Mouse (Mus musculus): ENCODE data around the gene Tubb4b. TPM values are rescaled to one million over a fixed set of nuclear protein-coding genes. Genes with fewer than 3 reads are reported as not detected.
A peak's percentile ranks its signal among the peaks of the same experiment; 100 is the strongest.

Tubb4b gene
- polyA plus RNA-seq (2012; rRNA removed) (571 and 676 TPM in 2 replicates), polyA plus RNA-seq (2014; fragmentation: Nextera tagmentation; extraction: Ambion mirVana) (561 and 604 TPM in 2 replicates)

GRCm38 (mm10) chr2:25224492-25224765 lies at the start of gene Tubb4b:
Gene Tubb4b (minus strand): TSS chr2:25224702.
- Histone ChIP-seq H3K4me3 (ENCODE audit: insufficient read depth in 1 of 2, low read depth in 2 of 2, low read length in 2 of 2) (peak within 1 kb of the TSS; percentile 90 to 96), H3K9me3 (ENCODE audit: control insufficient read depth, low read length) (no peaks in the 10 kb centered on the region), H3K36me3 (replicated peaks; ENCODE audit: control insufficient read depth, insufficient read depth, low read depth) (peaks cover 24% of the 10 kb centered on the region), H3K4me2 (ENCODE audit: low read depth) (peak within 1 kb of the TSS; percentile 81), H3K9ac (replicated peaks) (peak within 1 kb of the TSS; percentile 100), H3K27ac (peak within 1 kb of the TSS; percentile 100), H3K27me3 (ENCODE audit: control insufficient read depth, insufficient read depth, low read length) (no peaks in the 10 kb centered on the region), H3K4me1 (replicated peaks; ENCODE audit: control insufficient read depth in 2 of 2, insufficient read depth in 2 of 2, low read length in 1 of 2) (peaks cover 5 to 13% of the 10 kb centered on the region in 2 experiments)
- 0% methylated on average over 17 of the region's 17 CpGs for WGBS (ENCODE audit: insufficient replicate concordance)
- no peak for DNase-seq (ENCODE audit: low read depth in 3 of 3, low spot score in 3 of 3)
- no peak for ATAC-seq (ENCODE audit: insufficient read depth)
- TF ChIP-seq EP300 (IDR thresholded peaks at IDR 0.05; ENCODE audit: low read depth) (0 out of 2 replicates have a peak, but pooled peaks have one; percentile 43), CTCF (IDR thresholded peaks at IDR 0.05; ENCODE audit: low read depth) (peak; percentile 43)

GRCm38 (mm10) chr2:25273010-25273409 lies 48.5 kb upstream of the Tubb4b start:
- DNase-seq (ENCODE audit: low read depth in 3 of 3, low spot score in 3 of 3) (no peak), ATAC-seq (ENCODE audit: insufficient read depth) (no peak)
- Histone ChIP-seq H3K27me3 (ENCODE audit: control insufficient read depth, insufficient read depth, low read length) (no peaks in the 10 kb centered on the region), H3K9ac (replicated peaks) (peak overlapping the region; percentile 94), H3K27ac (peak overlapping the region; percentile 36; the same call in 1 of the 2 replicates), H3K4me2 (ENCODE audit: low read depth) (peak overlapping the region; percentile 86), H3K4me3 (ENCODE audit: insufficient read depth in 1 of 2, low read depth in 2 of 2, low read length in 2 of 2) (peak overlapping the region; percentile 79 to 88), H3K4me1 (replicated peaks; ENCODE audit: control insufficient read depth in 2 of 2, insufficient read depth in 2 of 2, low read length in 1 of 2) (peaks cover 5 to 12% of the 10 kb centered on the region in 2 experiments), H3K36me3 (replicated peaks; ENCODE audit: control insufficient read depth, insufficient read depth, low read depth) (peaks cover 38% of the 10 kb centered on the region), H3K9me3 (ENCODE audit: control insufficient read depth, low read length) (no peaks in the 10 kb centered on the region)
- WGBS (ENCODE audit: insufficient replicate concordance), result 34% methylated on average over 16 of the region's 16 CpGs
- TF ChIP-seq CTCF (IDR thresholded peaks at IDR 0.05; ENCODE audit: low read depth) (no peak), EP300 (IDR thresholded peaks at IDR 0.05; ENCODE audit: low read depth) (no peak)

GRCm38 (mm10) chr2:25272515-25272914 lies 48.0 kb upstream of the Tubb4b start:
- WGBS (ENCODE audit: insufficient replicate concordance), result under 1% methylated on average over 29 of the region's 29 CpGs
- H3K27ac ChIP-seq, result peak overlapping the region; percentile 36
- DNase-seq (ENCODE audit: low read depth in 3 of 3, low spot score in 3 of 3) (no peak), ATAC-seq (ENCODE audit: insufficient read depth) (peak; percentile 44)
- H3K27me3 ChIP-seq (ENCODE audit: control insufficient read depth, insufficient read depth, low read length), result no peaks in the 10 kb centered on the region
- peaks cover 5 to 13% of the 10 kb centered on the region in 2 experiments for H3K4me1 ChIP-seq (replicated peaks; ENCODE audit: control insufficient read depth in 2 of 2, insufficient read depth in 2 of 2, low read length in 1 of 2)
- H3K4me3 ChIP-seq (ENCODE audit: insufficient read depth in 1 of 2, low read depth in 2 of 2, low read length in 2 of 2), result peak overlapping the region; percentile 79 to 88
- H3K4me2 ChIP-seq (ENCODE audit: low read depth), result peak overlapping the region; percentile 86
- no peak for TF ChIP-seq CTCF (IDR thresholded peaks at IDR 0.05; ENCODE audit: low read depth)
- no peak for TF ChIP-seq EP300 (IDR thresholded peaks at IDR 0.05; ENCODE audit: low read depth)
- peaks cover 33% of the 10 kb centered on the region for H3K36me3 ChIP-seq (replicated peaks; ENCODE audit: control insufficient read depth, insufficient read depth, low read depth)
- peak overlapping the region; percentile 94 for H3K9ac ChIP-seq (replicated peaks)
- H3K9me3 ChIP-seq (ENCODE audit: control insufficient read depth, low read length), result no peaks in the 10 kb centered on the region

- H3K4me3 ChIP-seq (ENCODE audit: insufficient read depth in 1 of 2, low read depth in 2 of 2, low read length in 2 of 2), result peak within 1 kb of the TSS; percentile 88 to 97
- H3K27me3 ChIP-seq (ENCODE audit: control insufficient read depth, insufficient read depth, low read length), result no peaks in the 10 kb centered on the region
- H3K27ac ChIP-seq, result peak within 1 kb of the TSS; percentile 70
- H3K9me3 ChIP-seq (ENCODE audit: control insufficient read depth, low read length), result no peaks in the 10 kb centered on the region
- peak; percentile 94 to 96 (median 95) for DNase-seq (ENCODE audit: low read depth in 3 of 3, low spot score in 3 of 3)
- peaks cover 32% of the 10 kb centered on the region for H3K36me3 ChIP-seq (replicated peaks; ENCODE audit: control insufficient read depth, insufficient read depth, low read depth)
- H3K4me1 ChIP-seq (replicated peaks; ENCODE audit: control insufficient read depth in 2 of 2, insufficient read depth in 2 of 2, low read length in 1 of 2), result peaks cover 7 to 19% of the 10 kb centered on the region in 2 experiments
- peak; percentile 57 for TF ChIP-seq CTCF (IDR thresholded peaks at IDR 0.05; ENCODE audit: low read depth)
- no peak for TF ChIP-seq EP300 (IDR thresholded peaks at IDR 0.05; ENCODE audit: low read depth)
- peak within 1 kb of the TSS; percentile 94 for H3K9ac ChIP-seq (replicated peaks)
- peak; percentile 92 for ATAC-seq (ENCODE audit: insufficient read depth)
- WGBS (ENCODE audit: insufficient replicate concordance), result under 1% methylated on average over 55 of the region's 55 CpGs
- H3K4me2 ChIP-seq (ENCODE audit: low read depth), result peak within 1 kb of the TSS; percentile 86
Measured at GRCm38 (mm10) chr2:25271827-25272511, 47.5 kb upstream of the Tubb4b start, which contains the start of the genes Ssna1 and Anapc2. Gene Ssna1 (minus strand): TSS chr2:25272438. Gene Anapc2 (plus strand): TSS chr2:25272478.

GRCm38 (mm10) chr2:25267746-25268309 lies 43.3 kb upstream of the Tubb4b start:
- Histone ChIP-seq H3K27ac (no peak overlapping the region), H3K4me2 (ENCODE audit: low read depth) (no peak overlapping the region), H3K4me3 (ENCODE audit: insufficient read depth in 1 of 2, low read depth in 2 of 2, low read length in 2 of 2) (no peak overlapping the region), H3K4me1 (replicated peaks; ENCODE audit: control insufficient read depth in 2 of 2, insufficient read depth in 2 of 2, low read length in 1 of 2) (peaks cover 17 to 38% of the 10 kb centered on the region in 2 experiments), H3K27me3 (ENCODE audit: control insufficient read depth, insufficient read depth, low read length) (no peaks in the 10 kb centered on the region), H3K36me3 (replicated peaks; ENCODE audit: control insufficient read depth, insufficient read depth, low read depth) (peaks cover 15% of the 10 kb centered on the region), H3K9me3 (ENCODE audit: control insufficient read depth, low read length) (no peaks in the 10 kb centered on the region), H3K9ac (replicated peaks) (no peak overlapping the region)
- TF ChIP-seq CTCF (IDR thresholded peaks at IDR 0.05; ENCODE audit: low read depth) (no peak), EP300 (IDR thresholded peaks at IDR 0.05; ENCODE audit: low read depth) (no peak)
- WGBS (ENCODE audit: insufficient replicate concordance), result 70% methylated on average over 4 of the region's 4 CpGs
- ATAC-seq (ENCODE audit: insufficient read depth), result no peak
- no peak for DNase-seq (ENCODE audit: low read depth in 3 of 3, low spot score in 3 of 3)
